Mouse (Mus musculus): ENCODE measurements around the gene Gm3880.
"Not testable (repeated sequence)": the region's sequence is repeated elsewhere in the genome, so short reads cannot be mapped to it uniquely, and the experiment has no call there.

The Gm3880 gene

GRCm38 (mm10) chrX:102686872-102687271 is at the start of gene Gm3880:
TSS of gene Gm3880 (minus strand) at chrX:102686972.
- not testable (repeated sequence) for DNase-seq (ENCODE audit: low read depth, low spot score)

GRCm38 (mm10) chrX:102724226-102724625 is 37.5 kb upstream of the Gm3880 start:
- not testable (repeated sequence) for DNase-seq (ENCODE audit: low read depth, low spot score)

DNA sequence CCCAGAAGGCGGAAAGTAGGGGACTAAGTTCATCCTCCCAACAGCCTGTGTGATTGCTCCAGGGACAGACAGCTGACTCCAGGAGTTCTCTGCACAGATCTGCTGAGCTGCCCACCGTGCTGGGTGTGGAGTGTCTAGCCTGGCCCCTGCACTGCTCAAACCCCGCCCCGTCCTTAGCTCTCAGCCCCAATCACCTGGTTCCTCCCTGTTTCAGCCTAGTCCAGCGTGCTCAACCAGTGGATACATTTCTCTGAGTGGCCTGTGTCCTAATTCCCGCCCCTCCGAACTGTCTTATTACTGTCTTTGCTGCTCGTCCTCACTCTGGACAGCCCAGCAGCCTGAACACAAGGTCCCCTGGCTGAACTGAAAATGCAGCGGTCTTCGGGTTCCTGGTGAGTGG is 20.8 kb upstream of the Gm3880 start, which contains the start of the genes Gm9112 and Dmrtc1b:
Gm9112 (minus strand) TSS at position 101 of the 400 bp plus-strand sequence.
Dmrtc1b (plus strand) TSS at position 331 of the 400 bp plus-strand sequence.
- DNase-seq (ENCODE audit: low read depth, low spot score): not testable (repeated sequence)

DNA sequence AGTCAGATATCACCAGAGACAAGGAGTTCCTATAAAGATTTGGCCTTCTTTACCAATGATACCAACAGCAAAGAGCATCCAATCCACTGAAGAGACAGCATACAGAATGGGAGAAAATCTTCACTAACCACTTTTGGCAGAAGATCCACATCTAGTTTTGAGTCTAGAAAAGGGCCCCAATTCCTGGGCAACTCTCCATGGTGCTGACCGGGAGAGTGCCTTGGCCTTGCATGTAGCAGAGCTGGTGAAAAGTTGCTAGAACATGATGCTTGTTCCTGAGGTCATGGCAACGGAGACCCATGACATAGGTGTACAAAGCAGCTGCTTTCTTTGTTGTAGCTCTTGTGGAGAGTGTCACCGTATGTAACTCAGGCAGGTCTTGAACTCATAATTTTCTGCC is 13.9 kb upstream of the Gm3880 start:
- not testable (repeated sequence) for DNase-seq (ENCODE audit: low read depth, low spot score)

DNA sequence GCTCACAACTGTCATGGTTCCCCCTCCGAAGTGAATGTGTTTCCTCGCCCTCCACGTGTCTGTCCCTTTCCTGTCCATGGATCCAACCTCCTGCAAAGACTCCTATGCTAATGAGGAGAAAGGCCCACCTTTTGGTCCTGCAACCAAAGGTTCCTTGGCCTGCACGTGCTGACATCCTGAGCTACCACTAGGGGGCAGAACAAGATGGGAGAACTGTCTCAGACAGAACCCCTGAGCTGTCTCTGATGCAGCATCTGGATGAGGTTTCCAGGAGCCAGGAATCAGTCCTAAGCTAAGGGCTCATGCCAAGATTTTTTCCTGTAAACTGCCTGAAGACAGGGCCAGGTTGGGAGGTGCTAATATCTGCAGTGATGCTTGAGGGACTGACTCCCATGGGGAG is 2.5 kb upstream of the Gm3880 start:
- peak; percentile 2 for DNase-seq (ENCODE audit: low read depth, low spot score)

DNA sequence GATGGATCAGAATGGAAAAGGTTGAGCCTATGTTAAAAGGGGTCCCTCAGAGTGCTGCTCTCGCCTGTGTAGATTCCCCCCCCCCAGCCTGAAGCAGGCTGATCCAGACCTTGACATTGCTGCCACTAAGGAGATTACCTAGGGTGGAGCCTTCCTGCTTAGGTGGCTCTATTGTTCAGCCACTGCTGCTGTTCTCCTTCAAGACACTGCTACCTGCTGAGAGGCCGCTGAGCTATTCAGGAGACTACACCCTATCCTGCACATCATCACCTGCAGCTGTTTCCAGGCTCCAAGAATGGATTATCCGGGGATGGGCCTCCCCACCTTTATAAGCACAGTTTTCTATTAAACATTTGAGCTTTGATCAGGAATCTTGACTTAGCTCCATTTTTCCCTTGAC is 2.1 kb downstream of the Gm3880 start:
- not testable (repeated sequence) for DNase-seq (ENCODE audit: low read depth, low spot score)

- DNase-seq (ENCODE audit: low read depth, low spot score): no peak
Measured at GRCm38 (mm10) chrX:102666641-102667040, 20.1 kb downstream of the Gm3880 start.

DNA sequence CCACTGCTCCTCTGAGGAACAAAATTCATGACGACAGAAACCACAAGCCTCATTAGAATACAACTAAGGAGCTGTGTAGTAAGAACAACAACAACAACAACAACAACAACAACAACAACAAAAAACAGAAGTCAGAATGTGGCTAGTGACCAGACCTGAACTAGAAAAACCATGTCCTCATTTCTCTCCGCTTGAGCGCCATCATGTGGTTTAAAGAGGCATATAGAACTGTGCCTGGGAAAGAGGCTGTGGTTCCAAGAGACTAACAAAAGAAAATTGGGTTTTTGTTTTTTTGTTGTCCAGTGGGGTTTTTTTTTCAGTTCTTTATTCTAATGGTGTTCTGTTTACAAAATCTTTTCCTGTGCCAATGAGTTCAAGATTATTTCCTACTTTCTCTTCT is 26.1 kb downstream of the Gm3880 start:
- DNase-seq (ENCODE audit: low read depth, low spot score): no peak

DNA sequence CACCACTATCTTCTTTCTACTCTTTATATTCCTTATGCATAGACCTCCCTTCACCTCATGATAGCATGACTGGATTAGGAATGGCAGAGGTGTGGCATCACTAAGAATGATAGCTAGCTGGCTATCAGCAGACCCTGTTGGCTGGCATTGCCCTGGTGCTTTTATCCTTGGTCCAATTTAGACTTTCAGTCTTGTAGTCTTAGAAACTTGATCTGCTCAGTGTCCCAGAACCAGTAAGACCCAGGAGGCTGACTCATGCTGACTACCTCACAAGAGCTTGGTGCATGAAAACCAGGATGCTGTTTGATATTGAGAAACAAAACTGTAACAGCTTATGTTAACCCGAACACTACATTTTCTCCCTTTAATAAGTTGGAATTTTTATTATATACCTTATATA is 41.1 kb downstream of the Gm3880 start:
- no peak for DNase-seq (ENCODE audit: low read depth, low spot score)

DNA sequence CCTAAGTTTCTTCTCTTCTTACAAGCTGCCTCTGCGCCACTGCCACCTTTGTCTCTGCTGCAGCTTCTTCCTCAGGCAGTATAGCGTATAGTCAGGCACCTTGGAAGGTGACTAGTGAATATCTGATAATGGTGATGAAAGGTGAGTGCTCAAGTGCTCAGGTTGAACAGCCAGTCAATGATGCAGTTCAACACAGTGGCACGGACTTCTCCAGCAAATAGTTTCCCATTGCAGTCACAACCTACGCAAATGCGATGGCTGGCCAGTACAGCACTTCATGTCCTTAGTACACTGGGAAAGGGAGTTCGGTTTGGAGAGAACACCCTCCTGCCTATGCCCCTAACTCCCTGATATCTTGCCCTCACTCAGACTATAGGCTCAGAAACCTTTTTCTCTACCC is 41.6 kb downstream of the Gm3880 start:
- no peak for DNase-seq (ENCODE audit: low read depth, low spot score)

- DNase-seq (ENCODE audit: low read depth, low spot score): no peak
Measured at GRCm38 (mm10) chrX:102644573-102644951, 42.2 kb downstream of the Gm3880 start.

GRCm38 (mm10) chrX:102643823-102644572 is 42.8 kb downstream of the Gm3880 start, which contains the start of gene Phka1:
TSS of gene Phka1 (minus strand) at chrX:102644246.
- peak; percentile 38 for DNase-seq (ENCODE audit: low read depth, low spot score)
